Mouse (Mus musculus) bone marrow macrophage, adult 2 months (primary cell): ENCODE results near the gene Nt5c3.

Experiments used
- CTCF ChIP-seq: IDR thresholded peaks from 2 replicates; pipeline ENCODE4 v1.5.1; 2012; ENCODE audit warnings: low read depth, mild to moderate bottlenecking, low read length, moderate library complexity
- POLR2A ChIP-seq: IDR thresholded peaks from 2 replicates; pipeline ENCODE4 v1.6.1; 2012; ENCODE audit warnings: mild to moderate bottlenecking, low read depth, low read length, borderline replicate concordance

GRCm38 (mm10) chr6:56890762-56891161 lies 33.0 kb downstream of the Nt5c3 start:
- TF ChIP-seq POLR2A = no peak
- TF ChIP-seq CTCF = no peak
